Mouse (Mus musculus) liver, adult 2 months (tissue): ENCODE measurements around the gene Hgd. TPM values are rescaled to one million over a fixed set of nuclear protein-coding genes. Genes with fewer than 3 reads are reported as not detected.
A peak's percentile ranks its signal among the peaks of the same experiment; 100 is the strongest.

Source experiments
- DNase-seq: peaks from one replicate; pipeline ENCODE4 v3.0.0-alpha.2; 2011; ENCODE audit warnings: low read depth, low spot score; ENCODE audit errors: extremely low read depth
- H3K27ac ChIP-seq: fragments of 200-500 bp; replicated peaks from 2 replicates; pipeline ENCODE4 v1.5.1; 2012; ENCODE audit warnings: low read depth, mild to moderate bottlenecking, control low read depth, inconsistent platforms, low read length; ENCODE audit not compliant: insufficient read depth
- H3K27me3 ChIP-seq: fragments of 200-500 bp; 2 replicates; pipeline ENCODE4 v1.6.1; 2012; ENCODE audit warnings: mild to moderate bottlenecking, moderate library complexity, low read length, inconsistent platforms; ENCODE audit not compliant: control insufficient read depth, insufficient read depth
- H3K36me3 ChIP-seq: fragments of 200-500 bp; 2 replicates; pipeline ENCODE4 v1.6.1; 2012; ENCODE audit warnings: low read length, inconsistent platforms; ENCODE audit not compliant: control insufficient read depth, insufficient read depth
- H3K4me1 ChIP-seq: fragments of 200-500 bp; 2 replicates; pipeline ENCODE4 v1.6.1; 2011; ENCODE audit warnings: low read length; ENCODE audit not compliant: control insufficient read depth, insufficient read depth
- H3K4me3 ChIP-seq: fragments of 200-500 bp; 2 replicates; pipeline ENCODE4 v1.5.1; 2011; ENCODE audit warnings: low read depth, mild to moderate bottlenecking, control low read depth, low read length, moderate library complexity; ENCODE audit not compliant: insufficient read depth
- H3K79me2 ChIP-seq: fragments of 200-500 bp; 2 replicates; pipeline ENCODE4 v1.6.1; 2012; ENCODE audit warnings: inconsistent platforms, mild to moderate bottlenecking, low read length, moderate library complexity; ENCODE audit not compliant: control insufficient read depth, insufficient read depth
- H3K9ac ChIP-seq: fragments of 200-500 bp; 2 replicates; pipeline ENCODE4 v1.6.1; 2012; ENCODE audit warnings: low read depth, mild to moderate bottlenecking, control low read depth, inconsistent platforms, low read length
- CTCF ChIP-seq: fragments of 200-500 bp; IDR thresholded peaks from 2 replicates; pipeline ENCODE4 v1.5.1; 2011; ENCODE audit warnings: low read depth, low read length, control low read depth
- POLR2A ChIP-seq: fragments of 200-500 bp; IDR thresholded peaks from 2 replicates; pipeline ENCODE4 v1.6.1; 2011; ENCODE audit warnings: low read length, control low read depth; ENCODE audit not compliant: insufficient read depth; ENCODE audit errors: extremely low read depth
- WGBS: fragments of 180-500 bp; shearing (Covaris S2); methylation state at CpG from one replicate; pipeline ENCODE4 v1.1.7; 2018; 5-methylcytosine and 5-hydroxymethylcytosine counted together
- polyA plus RNA-seq: library from polyadenylated mRNA; depleted of rRNA; stranded (reverse); fragments of >200 nt; gene quantifications from 2 replicates; pipeline ENCODE4 v1.2.3, GENCODE M21; 2012
- total RNA-seq: library from RNA; depleted of rRNA; stranded (reverse); fragments of >200 nt; gene quantifications from 2 replicates; pipeline ENCODE4 v1.2.3, GENCODE M21; 2014

Gene Hgd
- total and polyA plus RNA-seq, 2 experiments = 457 to 871 TPM

GRCm38 (mm10) chr16:37616104-37616503 lies 36.2 kb downstream of the Hgd start:
- no peaks in the 10 kb centered on the region for H3K4me1 ChIP-seq
- no peak overlapping the region for H3K9ac ChIP-seq
- no peaks in the 10 kb centered on the region for H3K79me2 ChIP-seq
- DNase-seq = no peak
- 86% methylated on average over 8 of the region's 8 CpGs for WGBS
- H3K27ac ChIP-seq = no peak overlapping the region
- no peaks in the 10 kb centered on the region for H3K27me3 ChIP-seq
- no peak for TF ChIP-seq CTCF
- no peak for TF ChIP-seq POLR2A
- H3K4me3 ChIP-seq = no peak overlapping the region
- H3K36me3 ChIP-seq = peaks cover 93% of the 10 kb centered on the region

GRCm38 (mm10) chr16:37617695-37618094 lies 37.7 kb downstream of the Hgd start:
- TF ChIP-seq POLR2A (no peak), CTCF (no peak)
- Histone ChIP-seq H3K4me1 (no peaks in the 10 kb centered on the region), H3K9ac (no peak overlapping the region), H3K27ac (no peak overlapping the region), H3K27me3 (no peaks in the 10 kb centered on the region), H3K4me3 (no peak overlapping the region), H3K36me3 (peaks cover 94% of the 10 kb centered on the region), H3K79me2 (no peaks in the 10 kb centered on the region)
- DNase-seq = no peak
- WGBS = 65% methylated on average over 3 of the region's 3 CpGs

GRCm38 (mm10) chr16:37622403-37622802 lies 42.5 kb downstream of the Hgd start:
- WGBS = 61% methylated on average over 3 of the region's 3 CpGs
- H3K27ac ChIP-seq = no peak overlapping the region
- H3K79me2 ChIP-seq = no peaks in the 10 kb centered on the region
- no peak for DNase-seq
- no peak overlapping the region for H3K4me3 ChIP-seq
- H3K27me3 ChIP-seq = no peaks in the 10 kb centered on the region
- no peak overlapping the region for H3K9ac ChIP-seq
- H3K36me3 ChIP-seq = peaks cover 92% of the 10 kb centered on the region
- H3K4me1 ChIP-seq = no peaks in the 10 kb centered on the region
- TF ChIP-seq POLR2A = no peak
- TF ChIP-seq CTCF = no peak

- WGBS = 91% methylated on average over 5 of the region's 5 CpGs
- no peak for TF ChIP-seq POLR2A
- no peak for TF ChIP-seq CTCF
- Histone ChIP-seq H3K4me1 (no peaks in the 10 kb centered on the region), H3K79me2 (no peaks in the 10 kb centered on the region), H3K36me3 (peaks cover 92% of the 10 kb centered on the region), H3K27me3 (no peaks in the 10 kb centered on the region), H3K9ac (no peak overlapping the region), H3K4me3 (no peak overlapping the region), H3K27ac (no peak overlapping the region)
- DNase-seq = no peak
Measured at GRCm38 (mm10) chr16:37622919-37623318, 43.0 kb downstream of the Hgd start.

GRCm38 (mm10) chr16:37626388-37626949 lies 46.5 kb downstream of the Hgd start:
- no peak for DNase-seq
- TF ChIP-seq POLR2A = no peak
- no peak for TF ChIP-seq CTCF
- H3K9ac ChIP-seq = no peak overlapping the region
- no peaks in the 10 kb centered on the region for H3K27me3 ChIP-seq
- WGBS = 83% methylated on average over 4 of the region's 4 CpGs
- no peak overlapping the region for H3K4me3 ChIP-seq
- no peaks in the 10 kb centered on the region for H3K4me1 ChIP-seq
- H3K27ac ChIP-seq = no peak overlapping the region
- peaks cover 91% of the 10 kb centered on the region for H3K36me3 ChIP-seq
- no peaks in the 10 kb centered on the region for H3K79me2 ChIP-seq

- DNase-seq = peak; percentile 57
- H3K36me3 ChIP-seq = peaks cover 87% of the 10 kb centered on the region
- H3K4me3 ChIP-seq = no peak overlapping the region
- WGBS = 39% methylated on average over 9 of the region's 9 CpGs
- H3K4me1 ChIP-seq = no peaks in the 10 kb centered on the region
- H3K27ac ChIP-seq = no peak overlapping the region
- no peaks in the 10 kb centered on the region for H3K79me2 ChIP-seq
- TF ChIP-seq CTCF = no peak
- TF ChIP-seq POLR2A = no peak
- H3K9ac ChIP-seq = no peak overlapping the region
- H3K27me3 ChIP-seq = no peaks in the 10 kb centered on the region
Measured at GRCm38 (mm10) chr16:37628336-37628735, 48.4 kb downstream of the Hgd start.
